Mouse (Mus musculus): Measurements from ENCODE around the gene Gm10644. TPM values are rescaled to one million over a fixed set of nuclear protein-coding genes. Genes with fewer than 3 reads are reported as not detected.

Gm10644 gene
- 0.62 and 0.77 TPM in 2 replicates for polyA plus RNA-seq (2015; fragmentation: Nextera tagmentation; extraction: Ambion mirVana)

DNA sequence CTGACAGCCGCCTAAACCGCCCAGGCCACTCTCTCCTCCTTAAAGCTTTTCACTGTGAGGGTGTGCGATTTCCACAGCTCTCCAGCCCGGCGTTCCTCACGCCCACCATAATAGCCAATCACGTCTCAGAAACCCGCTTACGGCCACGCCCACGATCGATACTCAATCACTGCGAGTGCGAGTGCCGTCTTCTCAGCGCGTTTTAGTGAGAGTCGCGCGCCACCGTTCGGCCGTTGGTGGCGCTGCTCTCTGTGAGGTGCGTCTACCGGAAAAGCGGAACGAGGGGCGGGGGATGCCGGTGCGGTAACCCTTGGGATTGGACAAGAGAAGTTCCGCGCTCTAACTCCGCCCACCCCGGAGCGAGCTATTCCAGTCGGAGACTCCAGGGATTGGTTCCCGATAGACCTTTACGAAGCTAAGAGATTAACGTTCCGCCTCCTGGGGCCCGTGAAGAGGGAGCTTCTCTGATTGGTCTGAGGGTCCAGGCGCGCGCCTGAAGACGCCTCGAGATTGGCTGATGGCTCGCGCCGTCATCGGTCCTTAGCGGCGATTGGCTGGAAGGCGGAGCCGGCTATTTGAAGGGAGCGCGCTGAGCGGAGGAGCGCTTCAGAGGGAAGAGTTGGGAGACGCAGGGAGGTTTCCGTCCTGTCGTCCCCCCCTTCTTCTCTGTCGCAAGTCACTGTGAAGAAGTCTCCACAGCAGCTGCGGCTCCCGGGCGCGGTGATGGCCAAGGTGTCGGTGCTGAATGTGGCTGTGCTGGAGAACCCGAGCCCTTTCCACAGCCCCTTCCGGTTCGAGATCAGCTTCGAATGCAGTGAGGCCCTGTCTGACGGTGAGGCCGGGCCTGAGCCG, at the start of gene Gm10644, which contains the start of gene Asf1b:
Gene Gm10644 (minus strand): TSS at position 100 of the 852 bp plus-strand sequence.
Gene Asf1b (plus strand): TSS at position 402 of the 852 bp plus-strand sequence.
- peak; percentile 100 for ATAC-seq (ENCODE audit: low read depth)
- no peaks in the 10 kb centered on the region for H3K27me3 ChIP-seq
- peak within 1 kb of the TSS; percentile 59 for H3K4me3 ChIP-seq
- H3K36me3 ChIP-seq = no peaks in the 10 kb centered on the region
- WGBS = under 1% methylated on average over 75 of the region's 75 CpGs
- H3K4me2 ChIP-seq = peak within 1 kb of the TSS; percentile 94
- H3K4me1 ChIP-seq (replicated peaks) = peaks cover 16% of the 10 kb centered on the region
- no peaks in the 10 kb centered on the region for H3K9me3 ChIP-seq
- peak within 1 kb of the TSS; percentile 69 for H3K9ac ChIP-seq
- H3K27ac ChIP-seq (replicated peaks) = peak within 1 kb of the TSS; percentile 74

DNA sequence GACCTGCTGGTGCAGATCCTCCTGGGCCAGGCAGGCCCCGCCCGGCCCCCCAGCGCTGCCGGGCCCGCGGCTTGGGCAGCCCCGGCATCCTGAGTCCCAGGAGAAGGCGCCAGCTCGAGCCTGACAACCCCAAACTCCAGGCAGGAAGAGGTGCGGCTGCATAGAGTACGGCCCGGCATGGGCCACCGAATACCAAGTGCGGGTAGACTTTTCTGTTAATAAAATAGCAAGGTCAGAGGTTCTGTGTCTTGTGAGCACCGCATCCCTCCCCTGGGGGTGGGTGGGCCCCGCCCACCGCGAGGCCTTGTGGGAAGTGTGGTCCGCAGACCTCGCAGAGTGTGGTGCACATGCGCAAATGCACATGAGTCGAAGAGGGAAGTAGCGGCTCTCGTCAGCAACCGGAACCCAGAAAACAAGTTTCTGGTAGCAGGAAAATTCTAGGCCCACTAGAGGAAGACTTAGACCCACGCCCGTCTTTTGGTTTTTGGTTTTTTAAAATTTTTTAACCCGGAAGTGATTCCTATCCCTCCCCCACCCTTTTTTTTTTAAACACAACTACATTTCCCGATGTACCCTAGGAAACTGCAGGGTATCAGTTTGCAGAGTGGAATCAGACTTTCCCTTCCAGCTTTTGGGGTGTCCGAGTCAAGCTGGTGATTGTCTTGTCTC, 49.7 kb upstream of the Gm10644 start:
- no peaks in the 10 kb centered on the region for H3K9me3 ChIP-seq
- peak overlapping the region; percentile 61 for H3K4me3 ChIP-seq
- peak overlapping the region; percentile 77 for H3K4me2 ChIP-seq
- peaks cover 34% of the 10 kb centered on the region for H3K27me3 ChIP-seq
- H3K36me3 ChIP-seq = peaks cover 17% of the 10 kb centered on the region
- ATAC-seq (ENCODE audit: low read depth) = peak; percentile 79
- WGBS = 1% methylated on average over 30 of the region's 30 CpGs
- H3K4me1 ChIP-seq (replicated peaks) = peaks cover 31% of the 10 kb centered on the region
- peak overlapping the region; percentile 77 for H3K9ac ChIP-seq
- peak overlapping the region; percentile 70 for H3K27ac ChIP-seq (replicated peaks)

DNA sequence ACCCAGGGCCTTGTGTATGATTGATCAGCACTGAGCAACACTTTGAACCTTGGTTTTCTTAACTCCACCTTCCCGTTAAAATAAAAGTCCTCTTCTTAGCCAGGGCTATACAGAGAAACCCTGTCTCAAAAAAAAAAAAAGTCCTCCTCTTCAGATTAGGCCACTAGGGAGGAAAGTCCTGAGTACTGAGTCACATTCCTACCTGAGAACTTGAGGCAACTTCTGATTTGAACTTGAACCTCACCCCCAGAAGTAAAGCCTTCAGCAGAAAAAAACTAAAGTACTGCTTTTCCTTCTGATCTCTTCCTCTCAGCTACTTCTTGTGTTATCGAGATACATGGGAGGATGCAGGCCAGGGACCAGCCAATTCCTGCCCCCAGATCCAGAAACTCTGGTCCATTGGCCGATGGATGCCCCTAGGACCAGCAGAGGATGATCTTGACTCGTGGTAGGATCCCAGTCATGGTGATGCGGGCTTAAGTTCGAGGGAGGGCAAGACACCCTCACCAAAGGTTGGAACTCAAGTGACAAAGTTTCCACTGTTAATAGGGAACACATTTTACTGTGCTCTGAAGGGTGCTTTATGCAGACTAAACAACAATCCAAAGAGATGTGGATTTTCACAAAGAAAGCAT, 48.7 kb upstream of the Gm10644 start:
- peaks cover 20% of the 10 kb centered on the region for H3K36me3 ChIP-seq
- H3K9ac ChIP-seq = peak overlapping the region; percentile 77
- H3K27me3 ChIP-seq = peaks cover 33% of the 10 kb centered on the region
- H3K4me3 ChIP-seq = peak overlapping the region; percentile 61
- no peak overlapping the region for H3K27ac ChIP-seq (replicated peaks)
- H3K4me1 ChIP-seq (replicated peaks) = peaks cover 40% of the 10 kb centered on the region
- ATAC-seq (ENCODE audit: low read depth) = no peak
- H3K4me2 ChIP-seq = peak overlapping the region; percentile 77
- no peaks in the 10 kb centered on the region for H3K9me3 ChIP-seq
- 80% methylated on average over 6 of the region's 6 CpGs for WGBS

DNA sequence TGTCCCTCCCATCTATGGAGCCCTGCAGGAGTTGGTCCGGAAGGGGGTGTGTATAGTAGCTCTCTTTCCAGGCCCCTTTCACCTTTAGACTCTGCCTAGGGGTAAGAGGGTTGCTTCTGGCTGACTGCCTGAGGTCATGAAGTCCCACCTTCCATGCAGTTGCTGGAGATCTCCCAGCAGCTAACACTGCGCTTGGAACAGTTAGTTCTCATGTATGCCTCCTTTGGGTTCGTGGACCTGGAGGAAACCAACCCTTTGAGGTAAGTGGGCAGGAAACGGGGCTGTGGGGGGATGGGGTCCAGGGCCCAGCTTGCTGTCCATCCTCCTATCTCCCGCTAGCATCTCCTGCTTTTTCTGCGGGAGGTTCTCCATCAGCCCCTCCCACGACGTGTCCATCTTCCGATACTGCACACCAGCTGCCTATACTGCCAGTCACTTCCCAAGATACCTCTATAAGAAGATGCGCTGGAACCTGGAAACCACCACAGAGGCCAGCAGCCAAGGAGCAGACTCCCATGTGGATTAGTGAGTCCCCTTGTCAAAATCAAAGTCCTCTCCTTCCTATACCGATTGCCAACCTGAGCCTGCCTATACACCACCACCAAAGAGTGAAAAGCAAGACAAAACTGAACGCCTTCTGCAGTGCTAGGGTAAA, 48.1 kb upstream of the Gm10644 start:
- no peaks in the 10 kb centered on the region for H3K9me3 ChIP-seq
- no peak overlapping the region for H3K27ac ChIP-seq (replicated peaks)
- 0 out of 2 replicates have a peak overlapping the region, but pooled peaks have one; percentile 13 for H3K9ac ChIP-seq
- peaks cover 20% of the 10 kb centered on the region for H3K36me3 ChIP-seq
- ATAC-seq (ENCODE audit: low read depth) = no peak
- no peak overlapping the region for H3K4me3 ChIP-seq
- peaks cover 33% of the 10 kb centered on the region for H3K27me3 ChIP-seq
- H3K4me1 ChIP-seq (replicated peaks) = peaks cover 42% of the 10 kb centered on the region
- H3K4me2 ChIP-seq = no peak overlapping the region; the same call in 1 of the 2 replicates
- WGBS = 59% methylated on average over 12 of the region's 12 CpGs

DNA sequence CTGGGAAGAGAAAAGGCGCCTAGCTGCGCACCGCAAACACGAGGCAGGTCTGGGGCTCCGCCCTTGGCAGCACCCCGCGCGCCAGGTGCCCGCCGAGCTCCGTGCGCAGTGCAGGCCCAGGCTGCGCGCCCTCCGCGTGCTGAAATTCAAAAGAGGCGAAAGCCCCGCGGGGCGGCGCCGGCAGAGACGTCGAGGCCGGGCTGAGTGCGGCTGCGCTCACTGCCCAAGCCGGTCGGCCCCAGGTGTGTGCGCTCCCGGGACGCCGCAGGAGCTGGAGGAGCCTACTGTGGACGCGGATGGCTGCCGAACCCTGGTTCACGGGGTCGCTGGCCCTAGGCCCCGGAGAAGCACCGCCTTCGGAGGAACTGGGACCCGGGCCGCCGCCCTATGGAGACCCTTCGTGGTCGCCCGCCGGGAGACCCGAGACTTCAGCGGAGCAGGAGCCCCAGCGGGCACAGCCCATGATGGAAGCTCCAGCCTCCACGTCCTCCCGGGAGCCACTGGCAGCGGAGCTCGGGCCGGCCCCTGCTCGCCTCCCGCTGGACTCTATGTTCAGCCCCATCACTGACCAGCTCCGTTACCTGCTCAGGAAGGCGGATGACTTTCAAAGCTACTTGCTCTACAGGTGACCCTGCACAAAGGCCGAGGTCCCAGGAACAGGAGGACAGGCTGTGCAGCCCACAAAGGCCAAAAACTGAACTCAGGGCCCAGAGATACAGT, 46.4 kb upstream of the Gm10644 start, which contains the start of gene 1700067K01Rik:
Gene 1700067K01Rik (plus strand): TSS at position 222 of the 720 bp plus-strand sequence.
- peaks cover 33% of the 10 kb centered on the region for H3K27me3 ChIP-seq
- peaks cover 44% of the 10 kb centered on the region for H3K4me1 ChIP-seq (replicated peaks)
- WGBS = 17% methylated on average over 61 of the region's 61 CpGs
- H3K4me2 ChIP-seq = peak within 1 kb of the TSS; percentile 28
- peaks cover 20% of the 10 kb centered on the region for H3K36me3 ChIP-seq
- peak within 1 kb of the TSS; percentile 49; the same call in 1 of the 2 replicates for H3K9ac ChIP-seq
- no peak for ATAC-seq (ENCODE audit: low read depth)
- H3K4me3 ChIP-seq = peak within 1 kb of the TSS; percentile 11
- H3K9me3 ChIP-seq = no peaks in the 10 kb centered on the region
- H3K27ac ChIP-seq (replicated peaks) = no peak within 1 kb of the TSS

DNA sequence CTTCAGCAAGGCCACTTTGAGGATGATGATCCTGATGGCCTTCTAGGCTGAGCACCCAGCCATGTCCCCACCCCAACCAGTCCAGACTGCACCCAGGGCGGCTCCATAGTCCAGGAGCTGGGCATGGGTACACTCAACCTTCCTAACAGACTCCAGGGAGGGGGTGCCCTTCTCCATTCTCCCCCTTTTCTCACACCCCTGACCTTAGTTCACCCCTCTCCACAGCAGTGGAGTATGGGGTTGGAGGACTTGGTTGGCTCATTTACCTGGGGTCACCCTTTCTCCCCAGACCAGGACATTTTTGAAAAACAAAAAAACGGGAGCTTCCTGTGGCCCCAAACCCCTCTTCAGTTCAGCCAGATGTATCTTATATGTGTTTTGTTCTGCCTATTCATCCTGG, 44.8 kb upstream of the Gm10644 start:
- WGBS = 94% methylated on average over 2 of the region's 2 CpGs
- peaks cover 33% of the 10 kb centered on the region for H3K27me3 ChIP-seq
- H3K4me3 ChIP-seq = no peak overlapping the region
- H3K4me2 ChIP-seq = peak overlapping the region; percentile 81; the same call in 1 of the 2 replicates
- no peak for ATAC-seq (ENCODE audit: low read depth)
- no peak overlapping the region for H3K9ac ChIP-seq
- H3K4me1 ChIP-seq (replicated peaks) = peaks cover 46% of the 10 kb centered on the region
- peaks cover 23% of the 10 kb centered on the region for H3K36me3 ChIP-seq
- no peak overlapping the region for H3K27ac ChIP-seq (replicated peaks)
- no peaks in the 10 kb centered on the region for H3K9me3 ChIP-seq

DNA sequence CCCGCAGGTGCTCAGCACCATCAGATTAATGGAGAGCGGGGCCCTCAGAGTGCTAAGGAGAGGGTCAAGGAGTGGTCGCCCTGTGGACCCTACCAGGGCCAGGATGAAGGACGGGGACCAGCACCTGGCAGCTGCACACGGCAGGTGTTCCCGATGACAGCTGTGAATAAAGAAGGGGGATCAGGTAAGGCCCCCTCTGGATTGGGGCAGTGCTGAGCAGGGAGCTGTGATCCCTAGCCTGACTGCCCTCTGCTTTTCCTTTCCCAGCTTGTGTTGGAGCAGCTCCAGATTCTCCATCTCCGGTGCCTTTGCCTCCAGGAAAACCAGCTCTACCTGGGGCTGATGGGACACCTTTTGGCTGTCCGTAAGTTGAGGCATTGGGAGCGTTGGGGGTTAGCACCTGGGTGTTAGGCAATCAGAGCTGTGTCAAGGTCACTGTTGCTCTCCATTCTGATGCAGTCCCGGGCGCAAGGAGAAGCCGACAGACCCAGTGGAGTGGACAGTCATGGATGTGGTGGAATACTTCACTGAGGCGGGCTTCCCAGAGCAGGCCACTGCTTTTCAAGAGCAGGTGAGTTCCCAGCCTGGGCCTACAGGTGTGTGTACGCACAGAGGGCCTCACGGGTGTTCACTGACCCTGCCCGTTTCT, 44.2 kb upstream of the Gm10644 start:
- peak overlapping the region; percentile 85 for H3K9ac ChIP-seq
- H3K27me3 ChIP-seq = peaks cover 33% of the 10 kb centered on the region
- ATAC-seq (ENCODE audit: low read depth) = no peak
- peaks cover 30% of the 10 kb centered on the region for H3K36me3 ChIP-seq
- no peak overlapping the region for H3K27ac ChIP-seq (replicated peaks)
- peak overlapping the region; percentile 79 for H3K4me3 ChIP-seq
- H3K9me3 ChIP-seq = no peaks in the 10 kb centered on the region
- WGBS = 72% methylated on average over 16 of the region's 16 CpGs
- peak overlapping the region; percentile 81 for H3K4me2 ChIP-seq
- peaks cover 43% of the 10 kb centered on the region for H3K4me1 ChIP-seq (replicated peaks)

DNA sequence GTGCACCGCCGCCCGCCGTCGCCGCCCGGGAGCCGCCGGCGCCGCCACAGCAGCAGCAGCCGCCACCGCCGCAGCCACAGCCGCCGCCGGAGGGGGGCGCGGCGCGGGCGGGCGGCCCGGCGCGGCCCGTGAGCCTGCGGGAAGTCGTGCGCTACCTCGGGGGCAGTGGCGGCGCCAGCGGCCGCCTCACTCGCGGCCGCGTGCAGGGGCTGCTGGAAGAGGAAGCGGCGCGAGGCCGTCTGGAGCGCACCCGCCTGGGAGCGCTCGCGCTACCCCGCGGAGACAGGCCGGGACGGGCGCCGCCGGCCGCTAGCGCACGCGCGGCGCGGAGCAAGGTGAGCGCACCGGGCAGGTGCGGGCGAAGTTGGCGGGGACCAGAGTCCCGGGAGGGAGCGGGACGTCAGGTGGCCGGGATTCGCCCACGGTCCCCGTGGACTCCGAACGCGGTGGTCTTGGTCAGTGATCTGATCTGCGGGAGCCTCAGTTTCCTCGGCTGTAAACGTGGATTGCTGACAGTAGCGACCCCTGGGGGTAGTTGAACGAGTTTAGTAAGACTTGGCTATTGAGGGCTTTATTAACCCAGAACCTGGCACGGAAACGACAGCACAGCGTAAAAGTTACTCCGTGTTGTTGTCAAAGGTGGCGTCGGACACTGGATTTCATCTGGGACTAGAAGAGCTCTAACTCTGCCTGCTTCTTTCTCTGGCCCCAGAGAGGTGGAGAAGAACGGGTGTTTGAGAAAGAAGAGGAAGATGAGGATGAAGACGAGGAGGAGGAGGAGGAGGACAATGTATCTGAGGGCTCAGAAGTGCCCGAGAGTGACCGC, 43.4 kb upstream of the Gm10644 start:
- WGBS = under 1% methylated on average over 76 of the region's 92 CpGs
- Histone ChIP-seq H3K27ac (replicated peaks) (peak overlapping the region; percentile 92), H3K4me1 (replicated peaks) (peaks cover 38% of the 10 kb centered on the region), H3K27me3 (peaks cover 33% of the 10 kb centered on the region), H3K9ac (peak overlapping the region; percentile 85), H3K4me3 (peak overlapping the region; percentile 79), H3K9me3 (no peaks in the 10 kb centered on the region), H3K36me3 (peaks cover 35% of the 10 kb centered on the region), H3K4me2 (peak overlapping the region; percentile 81)
- peak; percentile 16; the same call in 1 of the 2 replicates for ATAC-seq (ENCODE audit: low read depth)

DNA sequence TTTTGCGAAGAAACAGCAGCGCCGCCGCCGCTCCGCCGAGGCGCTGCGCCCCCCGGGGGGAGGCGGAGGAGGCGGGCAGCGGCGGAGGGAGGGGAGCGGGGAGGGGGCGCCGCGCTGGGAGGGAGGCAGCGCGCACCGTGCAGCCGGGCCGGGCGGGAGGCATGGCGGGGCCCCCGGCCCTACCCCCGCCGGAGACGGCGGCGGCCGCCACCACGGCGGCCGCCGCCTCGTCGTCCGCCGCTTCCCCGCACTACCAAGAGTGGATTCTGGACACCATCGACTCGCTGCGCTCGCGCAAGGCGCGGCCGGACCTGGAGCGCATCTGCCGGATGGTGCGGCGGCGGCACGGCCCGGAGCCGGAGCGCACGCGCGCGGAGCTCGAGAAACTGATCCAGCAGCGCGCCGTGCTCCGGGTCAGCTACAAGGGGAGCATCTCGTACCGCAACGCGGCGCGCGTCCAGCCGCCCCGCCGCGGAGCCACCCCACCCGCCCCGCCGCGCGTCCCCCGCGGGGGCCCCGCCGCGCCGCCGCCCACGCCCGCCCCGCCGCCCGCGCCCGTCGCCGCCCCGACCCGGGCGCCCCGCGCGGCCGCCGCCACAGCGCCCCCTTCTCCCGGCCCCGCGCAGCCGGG, 42.6 kb upstream of the Gm10644 start, which contains the start of gene Samd1:
Gene Samd1 (plus strand): TSS at position 162 of the 631 bp plus-strand sequence.
- peak; percentile 12; the same call in 1 of the 2 replicates for ATAC-seq (ENCODE audit: low read depth)
- Histone ChIP-seq H3K9me3 (no peaks in the 10 kb centered on the region), H3K4me2 (peak within 1 kb of the TSS; percentile 81), H3K9ac (peak within 1 kb of the TSS; percentile 91), H3K4me1 (replicated peaks) (peaks cover 33% of the 10 kb centered on the region), H3K36me3 (peaks cover 36% of the 10 kb centered on the region), H3K27ac (replicated peaks) (peak within 1 kb of the TSS; percentile 97), H3K27me3 (peaks cover 29% of the 10 kb centered on the region), H3K4me3 (peak within 1 kb of the TSS; percentile 79)
- 2% methylated on average over 49 of the region's 112 CpGs for WGBS
